Mouse (Mus musculus) forebrain, postnatal 0 days (tissue): ENCODE measurements around the gene Fam207a. TPM values are rescaled to one million over a fixed set of nuclear protein-coding genes. Genes with fewer than 3 reads are reported as not detected.
A peak's percentile ranks its signal among the peaks of the same experiment; 100 is the strongest.

Source experiments
- ATAC-seq: fragments of 200-750 bp; cut with Nextera tagmentation; 2 replicates; pipeline ENCODE4 v1.8.0; 2017; ENCODE audit warnings: mild to moderate bottlenecking, moderate library complexity
- DNase-seq: peaks from one replicate; pipeline ENCODE4 v3.0.0-alpha.2; 2015
- H3K27ac ChIP-seq: fragments of 300-500 bp; sonication (generic); 2 replicates; pipeline ENCODE4 v1.5.1; 2014; ENCODE audit warnings: low read depth, mild to moderate bottlenecking, antibody characterized with exemption, low read length, moderate library complexity, mixed read lengths
- H3K27me3 ChIP-seq: fragments of 300-500 bp; sonication (generic); 2 replicates; pipeline ENCODE4 v1.6.1; 2014; ENCODE audit warnings: mild to moderate bottlenecking, low read length, mixed read lengths; ENCODE audit not compliant: insufficient read depth
- H3K36me3 ChIP-seq: fragments of 300-500 bp; sonication (generic); 2 replicates; pipeline ENCODE4 v1.6.1; 2014; ENCODE audit warnings: mild to moderate bottlenecking, moderate library complexity; ENCODE audit not compliant: insufficient read depth
- H3K4me1 ChIP-seq: fragments of 300-500 bp; sonication (generic); 2 replicates; pipeline ENCODE4 v1.6.1; 2014; ENCODE audit warnings: antibody characterized with exemption; ENCODE audit not compliant: insufficient read depth
- H3K4me2 ChIP-seq: fragments of 300-500 bp; sonication (generic); 2 replicates; pipeline ENCODE4 v1.6.1; 2014; ENCODE audit warnings: low read depth, mild to moderate bottlenecking, moderate library complexity
- H3K4me3 ChIP-seq: fragments of 300-500 bp; sonication (generic); 2 replicates; pipeline ENCODE4 v1.5.1; 2014; ENCODE audit warnings: low read depth, low read length, mixed read lengths
- H3K9ac ChIP-seq: fragments of 300-500 bp; sonication (generic); 2 replicates; pipeline ENCODE4 v1.6.1; 2014; ENCODE audit warnings: mild to moderate bottlenecking
- H3K9me3 ChIP-seq: fragments of 300-500 bp; sonication (generic); 2 replicates; pipeline ENCODE4 v1.6.1; 2016; ENCODE audit warnings: low read length
- CTCF ChIP-seq: sonication (generic); IDR thresholded peaks from 2 replicates; pipeline ENCODE4 v1.5.1; 2016; ENCODE audit warnings: antibody characterized with exemption, control low read depth, low read depth
- WGBS: fragments of 180-500 bp; shearing (Covaris S2); extraction: QIAGEN DNeasy Blood & Tissue Kit; methylation state at CpG from one replicate; pipeline ENCODE4 v1.1.7; 2014; 5-methylcytosine and 5-hydroxymethylcytosine counted together
- polyA plus RNA-seq: library from polyadenylated mRNA; unstranded; fragments of >200 nt; fragmentation: Nextera tagmentation; extraction: Ambion mirVana; gene quantifications from 2 replicates; pipeline ENCODE4 v1.2.1, GENCODE M21; 2015
- total RNA-seq: library from RNA; depleted of rRNA; stranded (reverse); fragments of >200 nt; gene quantifications from 2 replicates; pipeline ENCODE4 v1.2.3, GENCODE M21; 2014

The Fam207a gene
- total and polyA plus RNA-seq, 2 experiments from 2014 or later: 34.9 to 42.2 TPM

DNA sequence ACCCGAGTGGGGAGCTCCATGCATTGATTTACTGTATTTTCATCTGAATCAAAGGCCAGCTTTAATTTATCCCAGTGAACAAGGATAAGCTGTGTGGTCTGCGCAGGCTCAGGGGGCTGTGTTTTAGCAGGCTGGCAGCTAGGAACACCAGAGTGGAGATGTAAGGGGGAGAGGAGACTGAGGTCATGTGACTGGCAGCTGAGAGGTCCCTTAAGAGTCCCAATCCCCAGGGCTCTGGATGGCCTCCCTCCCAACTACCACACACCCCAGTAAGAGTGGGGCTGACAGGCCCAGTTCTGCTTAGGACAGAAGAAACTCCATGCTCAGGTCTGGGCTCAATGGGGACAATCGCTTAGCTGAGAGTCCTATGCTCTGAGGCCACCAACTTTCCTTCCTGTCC lies 29.8 kb downstream of the Fam207a start:
- H3K4me1 ChIP-seq: no peaks in the 10 kb centered on the region
- no peak overlapping the region for H3K4me3 ChIP-seq
- H3K36me3 ChIP-seq: peaks cover 38% of the 10 kb centered on the region
- no peak overlapping the region for H3K27ac ChIP-seq
- DNase-seq (no peak), ATAC-seq (no peak)
- no peak for TF ChIP-seq CTCF
- no peak overlapping the region for H3K4me2 ChIP-seq
- H3K27me3 ChIP-seq: no peaks in the 10 kb centered on the region
- H3K9me3 ChIP-seq: no peaks in the 10 kb centered on the region
- H3K9ac ChIP-seq: no peak overlapping the region
- 89% methylated on average over 3 of the region's 3 CpGs for WGBS

DNA sequence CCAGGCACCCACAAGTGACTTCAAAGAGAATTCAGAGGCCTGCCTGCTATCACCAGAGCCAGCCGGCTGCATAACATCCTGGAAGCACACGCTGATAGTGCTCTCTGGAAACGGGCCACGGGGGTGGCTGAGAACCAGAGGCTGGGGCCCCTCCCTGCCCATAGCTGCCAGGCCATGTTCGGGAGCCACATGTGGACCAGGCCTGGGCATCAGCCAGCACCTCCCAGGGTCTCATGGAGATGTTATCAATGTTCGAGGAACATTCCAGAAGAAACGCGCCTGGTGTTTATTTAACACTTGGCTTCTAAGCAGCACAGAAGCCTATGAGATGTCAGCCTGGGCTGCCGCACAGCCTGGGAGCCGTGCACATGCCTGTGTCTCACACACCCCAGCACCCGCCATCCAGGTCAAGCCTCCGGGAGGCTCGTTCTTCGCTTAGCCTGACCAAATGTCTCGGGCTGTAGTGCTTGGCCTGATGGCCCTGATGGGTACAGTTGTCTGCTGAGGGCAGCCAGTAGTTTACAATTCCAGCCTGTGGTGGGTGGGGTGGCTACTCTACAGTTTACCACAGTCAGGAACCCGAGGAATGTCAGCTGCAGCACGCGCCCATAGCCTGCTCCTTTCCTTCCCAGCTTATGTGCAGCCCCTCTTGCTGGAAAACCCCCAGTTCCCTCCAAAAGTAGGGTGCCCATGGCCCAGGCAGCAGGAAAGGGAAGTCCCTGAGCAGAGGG lies 31.2 kb downstream of the Fam207a start:
- ATAC-seq (no peak), DNase-seq (no peak)
- Histone ChIP-seq H3K27me3 (no peaks in the 10 kb centered on the region), H3K4me1 (no peaks in the 10 kb centered on the region), H3K4me2 (no peak overlapping the region), H3K9me3 (no peaks in the 10 kb centered on the region), H3K4me3 (no peak overlapping the region), H3K9ac (no peak overlapping the region), H3K27ac (no peak overlapping the region), H3K36me3 (peaks cover 31% of the 10 kb centered on the region)
- no peak for TF ChIP-seq CTCF
- 76% methylated on average over 18 of the region's 18 CpGs for WGBS

DNA sequence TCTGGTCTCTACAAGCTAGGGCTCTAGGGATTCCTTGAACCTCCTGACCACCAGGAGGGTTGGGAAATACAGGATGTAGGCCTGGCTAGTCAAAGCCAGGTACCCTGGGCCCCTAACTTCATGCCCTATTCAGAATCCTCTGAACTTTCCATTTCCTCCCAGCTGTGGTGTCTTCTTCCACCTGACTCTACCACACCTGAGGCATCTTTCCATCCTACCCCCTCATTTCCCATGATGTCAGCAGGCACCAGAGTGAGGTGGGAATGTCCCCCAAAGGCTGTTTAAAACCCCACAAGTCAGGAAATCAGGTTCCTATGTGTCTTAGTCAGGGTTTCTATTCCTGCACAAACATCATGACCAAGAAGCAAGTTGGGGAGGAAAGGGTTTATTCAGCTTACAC lies 33.8 kb downstream of the Fam207a start:
- Histone ChIP-seq H3K36me3 (peaks cover 7% of the 10 kb centered on the region), H3K4me2 (no peak overlapping the region), H3K4me3 (no peak overlapping the region), H3K4me1 (no peaks in the 10 kb centered on the region), H3K27ac (no peak overlapping the region), H3K9me3 (no peaks in the 10 kb centered on the region), H3K9ac (no peak overlapping the region), H3K27me3 (no peaks in the 10 kb centered on the region)
- no peak for TF ChIP-seq CTCF
- ATAC-seq (no peak), DNase-seq (no peak)

DNA sequence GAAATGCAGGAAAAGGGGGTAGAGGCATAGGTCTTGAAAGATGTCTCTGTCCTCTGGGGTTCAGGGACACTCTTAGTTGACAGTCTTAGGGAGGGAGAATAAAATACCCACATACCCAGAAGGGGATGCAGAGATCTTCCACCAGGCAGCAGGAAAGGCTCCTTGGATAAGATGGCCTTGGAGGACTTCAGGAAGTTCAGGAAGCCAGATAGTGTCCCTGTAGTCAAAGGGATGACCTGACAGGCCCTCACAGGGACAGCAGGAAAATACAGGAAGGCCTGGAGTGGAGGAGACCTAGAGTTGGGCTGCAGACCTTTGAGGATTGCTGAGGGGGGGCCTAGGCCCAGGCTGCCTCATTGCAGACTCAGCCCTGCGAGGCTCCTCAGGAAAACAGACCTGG lies 35.6 kb downstream of the Fam207a start:
- TF ChIP-seq CTCF: no peak
- Histone ChIP-seq H3K9ac (no peak overlapping the region), H3K4me3 (no peak overlapping the region), H3K9me3 (no peaks in the 10 kb centered on the region), H3K27me3 (no peaks in the 10 kb centered on the region), H3K4me1 (no peaks in the 10 kb centered on the region), H3K4me2 (no peak overlapping the region), H3K27ac (no peak overlapping the region), H3K36me3 (no peaks in the 10 kb centered on the region)
- ATAC-seq (no peak), DNase-seq (no peak)
- whole genome bisulfite sequencing: 100% methylated on average over 1 of the region's 1 CpGs

DNA sequence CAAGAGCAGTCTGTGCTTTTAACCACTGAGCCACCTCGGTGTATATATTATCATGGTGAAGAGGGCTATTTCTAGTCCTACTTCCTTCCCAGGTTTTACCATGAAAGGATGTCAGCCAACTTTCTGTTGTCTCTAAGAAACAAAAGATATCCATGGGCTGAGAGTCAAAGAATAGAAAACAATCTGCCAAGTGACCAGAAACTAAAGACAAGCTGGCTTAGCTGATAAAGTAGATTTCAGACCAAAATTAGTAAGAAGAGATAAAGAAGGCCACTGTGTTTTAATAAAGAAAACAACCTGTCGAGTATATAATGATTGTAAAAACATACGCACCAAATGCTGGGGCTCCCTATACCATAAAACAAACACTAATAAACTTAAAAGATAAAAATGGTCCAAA lies 38.7 kb downstream of the Fam207a start:
- Histone ChIP-seq H3K27ac (no peak overlapping the region), H3K9ac (no peak overlapping the region), H3K4me3 (no peak overlapping the region), H3K27me3 (no peaks in the 10 kb centered on the region), H3K9me3 (no peaks in the 10 kb centered on the region), H3K36me3 (no peaks in the 10 kb centered on the region), H3K4me2 (no peak overlapping the region), H3K4me1 (no peaks in the 10 kb centered on the region)
- DNase-seq: no peak
- 89% methylated on average over 3 of the region's 3 CpGs for WGBS
- no peak for TF ChIP-seq CTCF
- ATAC-seq: no peak

DNA sequence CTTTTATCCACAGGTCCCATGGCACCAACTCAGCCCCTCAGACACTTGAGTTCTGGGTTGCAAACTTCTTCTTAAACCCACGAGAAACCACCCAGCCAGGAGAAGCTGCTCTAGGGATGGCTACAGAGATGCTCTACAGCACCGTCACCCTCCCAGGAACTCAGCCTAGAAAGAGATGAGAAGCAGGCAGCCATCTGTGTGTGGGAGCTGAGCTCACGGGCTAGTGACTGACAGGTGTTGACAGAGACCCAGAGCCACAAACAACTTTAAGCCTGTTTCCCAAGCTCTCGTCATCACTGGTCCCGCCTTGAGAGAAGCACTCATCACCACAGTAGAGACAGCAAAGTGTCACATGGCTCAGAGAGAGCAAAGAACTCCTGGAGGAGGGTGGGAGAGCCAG lies 43.4 kb downstream of the Fam207a start:
- Histone ChIP-seq H3K27ac (no peak overlapping the region), H3K36me3 (no peaks in the 10 kb centered on the region), H3K4me1 (no peaks in the 10 kb centered on the region), H3K9ac (no peak overlapping the region), H3K4me3 (no peak overlapping the region), H3K4me2 (no peak overlapping the region), H3K27me3 (no peaks in the 10 kb centered on the region), H3K9me3 (no peaks in the 10 kb centered on the region)
- no peak for TF ChIP-seq CTCF
- DNase-seq: no peak
- peak; percentile 50 for ATAC-seq
- WGBS: 68% methylated on average over 5 of the region's 5 CpGs

DNA sequence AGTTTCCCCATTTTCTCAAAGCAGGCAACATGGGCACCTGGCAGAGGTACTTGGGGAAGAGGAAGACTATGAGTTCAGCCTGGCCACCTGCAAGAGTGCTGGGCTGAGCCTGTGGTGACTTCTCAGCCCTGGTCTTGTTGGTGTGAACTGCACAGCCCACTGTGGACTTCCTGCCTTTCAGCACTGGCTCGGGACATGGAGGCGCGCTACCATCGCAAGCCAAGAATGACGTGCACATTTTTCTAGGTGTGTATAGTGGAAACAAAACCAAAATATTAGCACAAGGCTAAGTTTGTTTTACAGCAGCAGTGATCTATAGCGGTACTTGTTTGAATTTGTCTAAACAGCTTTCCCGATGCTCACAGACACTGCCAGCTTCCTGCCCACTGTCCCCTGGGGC lies 44.1 kb downstream of the Fam207a start:
- TF ChIP-seq CTCF: no peak
- no peak for DNase-seq
- no peak for ATAC-seq
- Histone ChIP-seq H3K4me3 (no peak overlapping the region), H3K9me3 (no peaks in the 10 kb centered on the region), H3K36me3 (no peaks in the 10 kb centered on the region), H3K4me1 (no peaks in the 10 kb centered on the region), H3K27ac (no peak overlapping the region), H3K4me2 (no peak overlapping the region), H3K9ac (no peak overlapping the region), H3K27me3 (no peaks in the 10 kb centered on the region)
- 88% methylated on average over 7 of the region's 7 CpGs for WGBS

DNA sequence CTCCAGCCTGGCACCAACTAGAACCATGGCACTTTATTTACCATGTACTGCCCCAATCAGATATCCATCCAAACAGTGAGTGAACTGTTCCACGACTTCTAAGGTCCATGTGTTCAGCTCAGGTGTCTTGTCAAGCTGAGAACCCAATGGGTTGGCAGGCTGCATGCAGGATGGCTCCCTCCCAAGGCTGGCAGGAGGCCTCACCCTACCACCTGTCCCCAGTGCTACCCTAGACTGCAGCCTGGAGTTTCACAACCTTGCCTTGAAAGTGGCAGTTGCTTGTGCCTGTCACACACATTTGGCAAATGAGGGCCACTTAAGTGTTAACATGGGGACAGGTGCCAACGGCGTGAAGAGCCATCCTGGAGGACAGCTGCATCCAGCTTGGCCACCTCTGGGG lies 44.8 kb downstream of the Fam207a start:
- Histone ChIP-seq H3K27ac (no peak overlapping the region), H3K27me3 (no peaks in the 10 kb centered on the region), H3K4me2 (no peak overlapping the region), H3K9me3 (no peaks in the 10 kb centered on the region), H3K4me3 (no peak overlapping the region), H3K9ac (no peak overlapping the region), H3K4me1 (no peaks in the 10 kb centered on the region), H3K36me3 (no peaks in the 10 kb centered on the region)
- ATAC-seq (no peak), DNase-seq (no peak)
- 68% methylated on average over 3 of the region's 3 CpGs for WGBS
- no peak for TF ChIP-seq CTCF
